Comparison of ENCODE assay signal across 9 mouse cellular contexts in the genomic region with DNA sequence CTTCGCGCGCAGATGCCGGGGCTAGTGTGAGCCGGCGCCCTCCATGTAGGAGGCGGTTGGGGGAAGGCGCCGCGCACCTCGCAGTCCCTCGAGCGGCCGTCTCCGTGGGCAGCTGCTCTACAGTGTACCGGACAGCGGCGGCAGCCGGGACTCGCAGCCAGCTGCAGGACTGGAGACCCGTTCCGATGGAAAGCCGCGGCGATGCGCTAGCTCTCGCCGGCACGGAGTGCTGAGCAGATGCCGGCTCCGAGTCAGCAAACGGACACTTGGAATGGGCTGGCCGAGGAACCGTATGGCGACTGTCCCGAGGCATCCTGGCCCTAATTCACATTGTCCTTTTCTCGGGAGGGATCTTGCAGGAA. TPM values are rescaled to one million over a fixed set of nuclear protein-coding genes. Genes with fewer than 3 reads are reported as not detected.
A peak's percentile ranks its signal among the peaks of the same experiment; 100 is the strongest.
DNase-seq lines count a peak whose midpoint lies in the region; ATAC-seq lines count a peak whose summit lies in the region.
"Had no signal": no experiment of that assay in that cellular context is flagged by ENCODE, and none has a peak within 500 bp of the region (broad histone marks: within the 10 kb centered on the region; RNA-seq: fewer than 3 reads in every experiment).

No protein-coding gene starts in this region.

- peaks cover 98% of the 10 kb centered on the region for H3K27me3 ChIP-seq in neural tube, embryonic 11.5 days (ENCODE audit: control insufficient read depth, insufficient read depth, low read length)
- peaks cover 99% of the 10 kb centered on the region for H3K27me3 ChIP-seq in liver, embryonic 12.5 days (replicated peaks)
- H3K27me3 ChIP-seq in stomach, embryonic 16.5 days (ENCODE audit: control insufficient read depth, insufficient read depth, low read length) = peaks cover 97% of the 10 kb centered on the region

- WGBS in neural tube, embryonic 11.5 days = under 1% methylated on average over 37 of the region's 37 CpGs
- 3% methylated on average over 37 of the region's 37 CpGs for WGBS in liver, embryonic 12.5 days (ENCODE audit: insufficient replicate concordance)
- under 1% methylated on average over 37 of the region's 37 CpGs for WGBS in stomach, embryonic 16.5 days

- no peaks in the 10 kb centered on the region for H3K9me3 ChIP-seq in neural tube, embryonic 11.5 days (ENCODE audit: control insufficient read depth, low read length)
- H3K9me3 ChIP-seq in liver, embryonic 12.5 days (replicated peaks) = no peaks in the 10 kb centered on the region
- H3K9me3 ChIP-seq in stomach, embryonic 16.5 days (replicated peaks; ENCODE audit: control insufficient read depth, low read length) = no peaks in the 10 kb centered on the region

- no peak overlapping the region for H3K27ac ChIP-seq in neural tube, embryonic 11.5 days (ENCODE audit: low read depth, low read length)
- H3K27ac ChIP-seq in liver, embryonic 12.5 days = no peak overlapping the region
- no peak overlapping the region for H3K27ac ChIP-seq in stomach, embryonic 16.5 days (ENCODE audit: low read length)

- peak overlapping the region; percentile 24; the same call in 1 of the 2 replicates for H3K4me2 ChIP-seq in neural tube, embryonic 11.5 days (ENCODE audit: low read depth)
- peak overlapping the region; percentile 51 for H3K4me2 ChIP-seq in liver, embryonic 12.5 days
- H3K4me2 ChIP-seq in stomach, embryonic 16.5 days (ENCODE audit: low read depth, low read length) = peak overlapping the region; percentile 43

- 0 out of 2 replicates have a peak, but pooled peaks cover 3% of the 10 kb centered on the region for H3K4me1 ChIP-seq in neural tube, embryonic 11.5 days (ENCODE audit: control insufficient read depth, insufficient read depth, low read length)
- peaks cover 10% of the 10 kb centered on the region; the same call in 1 of the 2 replicates for H3K4me1 ChIP-seq in liver, embryonic 12.5 days
- peaks cover 9% of the 10 kb centered on the region for H3K4me1 ChIP-seq in stomach, embryonic 16.5 days (ENCODE audit: control insufficient read depth, insufficient read depth, low read length)

- peak overlapping the region; percentile 21 for H3K4me3 ChIP-seq in neural tube, embryonic 11.5 days (ENCODE audit: low read depth, low read length)
- H3K4me3 ChIP-seq in liver, embryonic 12.5 days = peak overlapping the region; percentile 32; the same call in 1 of the 2 replicates
- peak overlapping the region; percentile 34 for H3K4me3 ChIP-seq in stomach, embryonic 16.5 days (replicated peaks; ENCODE audit: low read length)

- H3K9ac ChIP-seq in neural tube, embryonic 11.5 days (ENCODE audit: low read length) = no peak overlapping the region
- H3K9ac ChIP-seq in liver, embryonic 12.5 days = no peak overlapping the region
- no peak overlapping the region for H3K9ac ChIP-seq in stomach, embryonic 16.5 days (ENCODE audit: low read length)

- H3K36me3 ChIP-seq in neural tube, embryonic 11.5 days (ENCODE audit: control insufficient read depth, insufficient read depth, low read length) = no peaks in the 10 kb centered on the region
- H3K36me3 ChIP-seq in liver, embryonic 12.5 days = no peaks in the 10 kb centered on the region
- H3K36me3 ChIP-seq in stomach, embryonic 16.5 days (ENCODE audit: control insufficient read depth, insufficient read depth, low read length) = no peaks in the 10 kb centered on the region

- DNase-seq in adrenal gland, postnatal 10 days = peak; percentile 10
- no peak for DNase-seq in adrenal gland, adult (ENCODE audit: inconsistent age in 2 of 2, low spot score in 1 of 2)
- peak; percentile 45 for DNase-seq in neural tube, embryonic 11.5 days (ENCODE audit: low spot score)
- DNase-seq in neural tube, embryonic 10.5 days (ENCODE audit: extremely low spot score, low spot score) = no peak
- DNase-seq in spleen, adult 12 weeks (ENCODE audit: low spot score) = no peak
- DNase-seq: kidney, postnatal 25 days had no signal

- no peak for ATAC-seq in neural tube, embryonic 11.5 days (ENCODE audit: insufficient read depth, low FRiP score, low TSS enrichment)
- ATAC-seq in liver, embryonic 12.5 days = no peak
- no peak for ATAC-seq in stomach, embryonic 16.5 days (ENCODE audit: insufficient read depth, low FRiP score)
- ATAC-seq in frontal cortex, adult (ENCODE audit: low TSS enrichment) = no peak

RNA-seq across cellular contexts. Expression of a gene that starts 3.4 kb away (rescaled TPM):
- 1 to 10 TPM; 1.0 to 4.0 TPM for total RNA-seq in adrenal gland, postnatal 10 days (2021)
- polyA plus RNA-seq in neural tube, embryonic 11.5 days (2014; fragmentation: Nextera tagmentation; extraction: Ambion mirVana) = 7.3 and 8.5 TPM in 2 replicates
- polyA plus RNA-seq in liver, embryonic 12.5 days (2016; fragmentation: Nextera tagmentation; extraction: Ambion mirVana) = 0.32 TPM in 1 of 2 replicates, not detected in the other
- polyA plus RNA-seq in stomach, embryonic 16.5 days (2015; fragmentation: Nextera tagmentation; extraction: Ambion mirVana) = not detected in 2 replicates

Comparison
In these comparisons a context has a peak if more than half of its experiments do, and no peak if none do; other contexts are left out.
1. DNase-seq: peak in adrenal gland, postnatal 10 days (single experiment) and neural tube, embryonic 11.5 days (single experiment); none in adrenal gland, adult (0 of 2), neural tube, embryonic 10.5 days (single experiment) and spleen, adult 12 weeks (single experiment).
2. Peak in every context shown above with its lines, with median percentiles within 50 percentile points of each other: H3K4me2 ChIP-seq and H3K4me3 ChIP-seq.